Mouse (Mus musculus) stomach, embryonic 14.5 days (tissue): ENCODE results near the gene Med20. TPM values are rescaled to one million over a fixed set of nuclear protein-coding genes. Genes with fewer than 3 reads are reported as not detected.

Experiments
- ATAC-seq: fragments of 200-750 bp; cut with Nextera tagmentation; 2 replicates; pipeline ENCODE4 v1.8.0; 2017; ENCODE audit warnings: low read depth, moderate TSS enrichment; ENCODE audit not compliant: insufficient number of reproducible peaks, insufficient read depth, low FRiP score
- H3K27ac ChIP-seq: fragments of 300-500 bp; sonication (generic); 2 replicates; pipeline ENCODE4 v1.5.1; 2014; ENCODE audit warnings: mild to moderate bottlenecking, low read length, moderate library complexity, mixed read lengths
- H3K27me3 ChIP-seq: fragments of 300-500 bp; sonication (generic); 2 replicates; pipeline ENCODE4 v1.6.1; 2014; ENCODE audit warnings: low read length, control low read depth, mixed read lengths; ENCODE audit not compliant: control insufficient read depth, insufficient read depth
- H3K36me3 ChIP-seq: fragments of 300-500 bp; sonication (generic); 2 replicates; pipeline ENCODE4 v1.6.1; 2014; ENCODE audit warnings: mild to moderate bottlenecking, control low read depth, low read length, moderate library complexity, mixed read lengths; ENCODE audit not compliant: control insufficient read depth, insufficient read depth
- H3K4me1 ChIP-seq: fragments of 300-500 bp; sonication (generic); 2 replicates; pipeline ENCODE4 v1.6.1; 2014; ENCODE audit warnings: low read length, control low read depth, mixed read lengths; ENCODE audit not compliant: control insufficient read depth, insufficient read depth
- H3K4me2 ChIP-seq: fragments of 300-500 bp; sonication (generic); replicated peaks from 2 replicates; pipeline ENCODE4 v1.6.1; 2014; ENCODE audit warnings: low read depth, low read length, control low read depth
- H3K4me3 ChIP-seq: fragments of 300-500 bp; sonication (generic); 2 replicates; pipeline ENCODE4 v1.5.1; 2014; ENCODE audit warnings: low read depth, low read length, control low read depth
- H3K9ac ChIP-seq: fragments of 300-500 bp; sonication (generic); replicated peaks from 2 replicates; pipeline ENCODE4 v1.6.1; 2014; ENCODE audit warnings: low read depth, mild to moderate bottlenecking, control low read depth, low read length, moderate library complexity, mixed read lengths
- H3K9me3 ChIP-seq: fragments of 300-500 bp; sonication (generic); 2 replicates; pipeline ENCODE4 v1.6.1; 2016; ENCODE audit warnings: low read depth, low read length, control low read depth; ENCODE audit not compliant: control insufficient read depth
- WGBS: fragments of 180-500 bp; shearing (Covaris S2); extraction: QIAGEN DNeasy Blood & Tissue Kit; methylation state at CpG from one replicate; pipeline ENCODE4 v1.1.7; 2014; 5-methylcytosine and 5-hydroxymethylcytosine counted together
- polyA plus RNA-seq: library from polyadenylated mRNA; unstranded; fragments of >200 nt; fragmentation: Nextera tagmentation; extraction: Ambion mirVana; gene quantifications from 2 replicates; pipeline ENCODE4 v1.2.1, GENCODE M21; 2014

The Med20 gene
- polyA plus RNA-seq, 1 experiment from 2014 or later = 47.1 TPM

- no peak overlapping the region for H3K4me3 ChIP-seq
- H3K4me2 ChIP-seq = no peak overlapping the region
- H3K36me3 ChIP-seq = no peaks in the 10 kb centered on the region
- no peak overlapping the region for H3K27ac ChIP-seq
- H3K4me1 ChIP-seq = no peaks in the 10 kb centered on the region
- no peaks in the 10 kb centered on the region for H3K9me3 ChIP-seq
- no peak for ATAC-seq
- no peaks in the 10 kb centered on the region for H3K27me3 ChIP-seq
- no peak overlapping the region for H3K9ac ChIP-seq
These were observed 38.9 kb upstream of the Med20 start for GRCm38 (mm10) chr17:47572436-47572835.

- Histone ChIP-seq H3K4me1 (no peaks in the 10 kb centered on the region), H3K36me3 (no peaks in the 10 kb centered on the region), H3K9me3 (no peaks in the 10 kb centered on the region), H3K9ac (no peak overlapping the region), H3K4me2 (no peak overlapping the region), H3K27me3 (no peaks in the 10 kb centered on the region), H3K4me3 (no peak overlapping the region), H3K27ac (no peak overlapping the region)
- no peak for ATAC-seq
- WGBS = 60% methylated on average over 8 of the region's 8 CpGs
These were observed 37.4 kb upstream of the Med20 start for GRCm38 (mm10) chr17:47574028-47574427.

DNA sequence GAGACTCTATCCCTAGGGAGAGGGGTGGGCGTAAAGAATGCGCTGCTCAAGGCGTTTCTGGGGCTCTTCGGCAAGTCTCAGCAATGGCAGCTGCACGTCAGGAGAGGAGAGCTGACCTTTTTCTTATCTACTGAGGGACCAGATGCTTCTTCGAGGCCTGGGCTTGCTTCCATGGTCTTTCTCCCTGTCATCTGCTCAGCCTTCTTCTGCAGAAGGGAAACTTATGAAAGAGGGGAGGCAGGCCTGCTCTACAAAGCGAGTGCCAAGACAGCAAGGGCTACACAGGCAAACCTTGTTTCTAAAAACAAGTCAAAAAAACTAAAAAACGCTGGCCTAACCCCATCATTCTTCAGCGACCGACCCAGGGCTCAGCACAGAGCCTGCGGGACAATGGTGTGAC lies 36.6 kb upstream of the Med20 start:
- 64% methylated on average over 11 of the region's 11 CpGs for WGBS
- no peak overlapping the region for H3K4me3 ChIP-seq
- no peaks in the 10 kb centered on the region for H3K36me3 ChIP-seq
- no peaks in the 10 kb centered on the region for H3K27me3 ChIP-seq
- no peak overlapping the region for H3K4me2 ChIP-seq
- no peak for ATAC-seq
- H3K4me1 ChIP-seq = no peaks in the 10 kb centered on the region
- no peaks in the 10 kb centered on the region for H3K9me3 ChIP-seq
- no peak overlapping the region for H3K27ac ChIP-seq
- H3K9ac ChIP-seq = no peak overlapping the region

DNA sequence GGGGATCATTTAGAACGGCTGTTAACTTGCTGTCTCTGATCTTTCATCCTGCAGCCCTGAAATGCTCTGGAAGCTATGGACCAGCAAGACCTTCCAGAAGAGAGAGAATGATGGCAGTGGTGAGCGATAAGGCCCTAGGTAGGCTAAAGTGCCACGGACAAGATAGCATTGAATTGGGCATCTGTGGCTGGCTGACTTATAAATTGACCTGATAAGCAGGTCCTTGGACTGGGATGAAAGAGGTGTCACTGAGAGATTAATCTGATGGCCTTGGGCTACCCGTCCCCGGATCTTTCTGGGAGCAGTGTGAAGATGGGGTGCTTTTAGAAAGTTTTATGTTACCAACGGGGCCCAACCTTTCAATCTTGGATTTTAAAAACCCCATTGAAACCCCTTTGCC lies 32.7 kb upstream of the Med20 start:
- no peaks in the 10 kb centered on the region for H3K9me3 ChIP-seq
- H3K4me1 ChIP-seq = no peaks in the 10 kb centered on the region
- no peaks in the 10 kb centered on the region for H3K27me3 ChIP-seq
- no peak overlapping the region for H3K9ac ChIP-seq
- H3K4me2 ChIP-seq = no peak overlapping the region
- 86% methylated on average over 6 of the region's 6 CpGs for WGBS
- H3K4me3 ChIP-seq = no peak overlapping the region
- H3K27ac ChIP-seq = no peak overlapping the region
- ATAC-seq = no peak
- H3K36me3 ChIP-seq = no peaks in the 10 kb centered on the region

- H3K27me3 ChIP-seq = no peaks in the 10 kb centered on the region
- no peaks in the 10 kb centered on the region for H3K36me3 ChIP-seq
- no peaks in the 10 kb centered on the region for H3K4me1 ChIP-seq
- no peak for ATAC-seq
- no peaks in the 10 kb centered on the region for H3K9me3 ChIP-seq
- no peak overlapping the region for H3K27ac ChIP-seq
- 90% methylated on average over 4 of the region's 4 CpGs for WGBS
- no peak overlapping the region for H3K4me3 ChIP-seq
- H3K4me2 ChIP-seq = no peak overlapping the region
- no peak overlapping the region for H3K9ac ChIP-seq
These were observed 30.4 kb upstream of the Med20 start for GRCm38 (mm10) chr17:47580962-47581361.

GRCm38 (mm10) chr17:47588517-47588916 lies 22.9 kb upstream of the Med20 start:
- no peaks in the 10 kb centered on the region for H3K27me3 ChIP-seq
- no peaks in the 10 kb centered on the region; the same call in 1 of the 2 replicates for H3K4me1 ChIP-seq
- no peaks in the 10 kb centered on the region for H3K36me3 ChIP-seq
- no peaks in the 10 kb centered on the region for H3K9me3 ChIP-seq
- H3K9ac ChIP-seq = no peak overlapping the region
- no peak overlapping the region for H3K27ac ChIP-seq
- WGBS = 86% methylated on average over 8 of the region's 8 CpGs
- no peak overlapping the region for H3K4me3 ChIP-seq
- ATAC-seq = no peak
- H3K4me2 ChIP-seq = no peak overlapping the region

DNA sequence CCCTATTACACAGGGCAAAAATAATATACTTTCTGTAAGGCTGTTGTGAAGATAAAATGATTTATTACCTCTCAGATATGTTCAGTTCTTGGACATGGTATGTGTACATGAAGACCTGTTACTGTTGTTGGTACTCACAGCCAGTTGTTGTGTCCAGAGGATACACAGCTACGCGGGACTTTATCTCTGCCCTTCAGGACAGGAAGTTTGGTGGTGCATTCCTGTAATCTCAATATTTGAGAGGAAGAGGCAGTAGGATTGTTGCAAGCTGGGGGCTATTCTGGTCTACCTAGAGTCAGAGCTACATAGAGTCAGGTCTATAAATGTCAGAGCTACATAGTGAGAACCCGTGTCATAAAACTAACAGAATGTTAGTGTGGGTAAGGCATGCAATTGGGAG lies 20.3 kb upstream of the Med20 start:
- no peak overlapping the region for H3K9ac ChIP-seq
- 86% methylated on average over 3 of the region's 3 CpGs for WGBS
- H3K4me3 ChIP-seq = no peak overlapping the region
- H3K4me2 ChIP-seq = no peak overlapping the region
- H3K36me3 ChIP-seq = no peaks in the 10 kb centered on the region
- no peaks in the 10 kb centered on the region for H3K27me3 ChIP-seq
- H3K4me1 ChIP-seq = peaks cover 2% of the 10 kb centered on the region
- no peaks in the 10 kb centered on the region for H3K9me3 ChIP-seq
- no peak overlapping the region for H3K27ac ChIP-seq
- ATAC-seq = no peak

- ATAC-seq = peak; percentile 84
These were observed 18.0 kb upstream of the Med20 start for GRCm38 (mm10) chr17:47593215-47593853.

GRCm38 (mm10) chr17:47593854-47594182 lies 17.6 kb upstream of the Med20 start:
- peak overlapping the region; percentile 98 for H3K9ac ChIP-seq
- peaks cover 16% of the 10 kb centered on the region for H3K36me3 ChIP-seq
- no peaks in the 10 kb centered on the region for H3K9me3 ChIP-seq
- H3K27ac ChIP-seq = peak overlapping the region; percentile 99
- under 1% methylated on average over 13 of the region's 13 CpGs for WGBS
- no peak for ATAC-seq
- H3K27me3 ChIP-seq = no peaks in the 10 kb centered on the region
- H3K4me3 ChIP-seq = peak overlapping the region; percentile 81
- peak overlapping the region; percentile 74 for H3K4me2 ChIP-seq
- peaks cover 20% of the 10 kb centered on the region for H3K4me1 ChIP-seq

More at GRCm38 (mm10) chr17:47593215-47593853, 18.0 kb upstream of the Med20 start:
- peaks cover 20% of the 10 kb centered on the region for H3K4me1 ChIP-seq
- H3K36me3 ChIP-seq = peaks cover 11% of the 10 kb centered on the region
- peak overlapping the region; percentile 99 for H3K27ac ChIP-seq
- H3K4me2 ChIP-seq = peak overlapping the region; percentile 74
- H3K9ac ChIP-seq = peak overlapping the region; percentile 98
- H3K4me3 ChIP-seq = peak overlapping the region; percentile 81
- under 1% methylated on average over 62 of the region's 63 CpGs for WGBS
- H3K9me3 ChIP-seq = no peaks in the 10 kb centered on the region
- H3K27me3 ChIP-seq = no peaks in the 10 kb centered on the region
